Mouse (Mus musculus): Measurements from ENCODE around the gene Ranbp1. TPM values are rescaled to one million over a fixed set of nuclear protein-coding genes. Genes with fewer than 3 reads are reported as not detected.

Ranbp1 gene
- polyA plus RNA-seq, 1 experiment from 2014 or later, result 188 TPM

GRCm38 (mm10) chr16:18258221-18258620, 9.7 kb upstream of the Ranbp1 start, which contains the start of gene Gm49776:
Gm49776 (minus strand) TSS chr16:18258321.
- no peak for ATAC-seq (ENCODE audit: low read depth)
- Histone ChIP-seq H3K4me3 (ENCODE audit: low read depth, low read length) (no peak within 1 kb of the TSS), H3K4me2 (ENCODE audit: low read depth, low read length) (no peak within 1 kb of the TSS), H3K9ac (ENCODE audit: low read depth, low read length) (no peak within 1 kb of the TSS), H3K27ac (ENCODE audit: low read length) (no peak within 1 kb of the TSS), H3K9me3 (replicated peaks; ENCODE audit: control insufficient read depth, low read length) (no peaks in the 10 kb centered on the region), H3K36me3 (ENCODE audit: control insufficient read depth, insufficient read depth) (peaks cover 81% of the 10 kb centered on the region), H3K27me3 (ENCODE audit: control insufficient read depth, insufficient read depth, low read depth, low read length) (no peaks in the 10 kb centered on the region), H3K4me1 (ENCODE audit: control insufficient read depth, low read depth, low read length) (no peaks in the 10 kb centered on the region)
- WGBS (ENCODE audit: insufficient replicate concordance), result 81% methylated on average over 2 of the region's 2 CpGs

GRCm38 (mm10) chr16:18253866-18254265, 5.3 kb upstream of the Ranbp1 start:
- H3K27ac ChIP-seq (ENCODE audit: low read length), result no peak overlapping the region
- H3K27me3 ChIP-seq (ENCODE audit: control insufficient read depth, insufficient read depth, low read depth, low read length), result no peaks in the 10 kb centered on the region
- peaks cover 24% of the 10 kb centered on the region for H3K4me1 ChIP-seq (ENCODE audit: control insufficient read depth, low read depth, low read length)
- no peaks in the 10 kb centered on the region for H3K9me3 ChIP-seq (replicated peaks; ENCODE audit: control insufficient read depth, low read length)
- no peak overlapping the region for H3K9ac ChIP-seq (ENCODE audit: low read depth, low read length)
- ATAC-seq (ENCODE audit: low read depth), result no peak
- peaks cover 70% of the 10 kb centered on the region for H3K36me3 ChIP-seq (ENCODE audit: control insufficient read depth, insufficient read depth)
- H3K4me3 ChIP-seq (ENCODE audit: low read depth, low read length), result no peak overlapping the region
- H3K4me2 ChIP-seq (ENCODE audit: low read depth, low read length), result no peak overlapping the region
- WGBS (ENCODE audit: insufficient replicate concordance), result 74% methylated on average over 1 of the region's 1 CpGs

- H3K27ac ChIP-seq (ENCODE audit: low read length), result no peak overlapping the region
- ATAC-seq (ENCODE audit: low read depth), result no peak
- H3K27me3 ChIP-seq (ENCODE audit: control insufficient read depth, insufficient read depth, low read depth, low read length), result no peaks in the 10 kb centered on the region
- no peak overlapping the region for H3K9ac ChIP-seq (ENCODE audit: low read depth, low read length)
- 77% methylated on average over 6 of the region's 6 CpGs for WGBS (ENCODE audit: insufficient replicate concordance)
- no peak overlapping the region for H3K4me2 ChIP-seq (ENCODE audit: low read depth, low read length)
- H3K36me3 ChIP-seq (ENCODE audit: control insufficient read depth, insufficient read depth), result peaks cover 61% of the 10 kb centered on the region
- no peak overlapping the region for H3K4me3 ChIP-seq (ENCODE audit: low read depth, low read length)
- no peaks in the 10 kb centered on the region for H3K9me3 ChIP-seq (replicated peaks; ENCODE audit: control insufficient read depth, low read length)
- H3K4me1 ChIP-seq (ENCODE audit: control insufficient read depth, low read depth, low read length), result peaks cover 24% of the 10 kb centered on the region
These were observed 4.2 kb upstream of the Ranbp1 start for GRCm38 (mm10) chr16:18252736-18253135.

- Histone ChIP-seq H3K4me2 (ENCODE audit: low read depth, low read length) (peak overlapping the region; percentile 97), H3K9ac (ENCODE audit: low read depth, low read length) (peak overlapping the region; percentile 90), H3K4me3 (ENCODE audit: low read depth, low read length) (no peak overlapping the region), H3K27ac (ENCODE audit: low read length) (no peak overlapping the region), H3K27me3 (ENCODE audit: control insufficient read depth, insufficient read depth, low read depth, low read length) (no peaks in the 10 kb centered on the region), H3K9me3 (replicated peaks; ENCODE audit: control insufficient read depth, low read length) (no peaks in the 10 kb centered on the region), H3K4me1 (ENCODE audit: control insufficient read depth, low read depth, low read length) (peaks cover 32% of the 10 kb centered on the region), H3K36me3 (ENCODE audit: control insufficient read depth, insufficient read depth) (peaks cover 45% of the 10 kb centered on the region)
- 72% methylated on average over 10 of the region's 10 CpGs for WGBS (ENCODE audit: insufficient replicate concordance)
- no peak for ATAC-seq (ENCODE audit: low read depth)
These were observed 2.6 kb upstream of the Ranbp1 start for GRCm38 (mm10) chr16:18250828-18251790.

- Histone ChIP-seq H3K9me3 (replicated peaks; ENCODE audit: control insufficient read depth, low read length) (no peaks in the 10 kb centered on the region), H3K27ac (ENCODE audit: low read length) (no peak overlapping the region; the same call in 1 of the 2 replicates), H3K4me3 (ENCODE audit: low read depth, low read length) (peak overlapping the region; percentile 93), H3K36me3 (ENCODE audit: control insufficient read depth, insufficient read depth) (peaks cover 52% of the 10 kb centered on the region), H3K4me2 (ENCODE audit: low read depth, low read length) (peak overlapping the region; percentile 97), H3K4me1 (ENCODE audit: control insufficient read depth, low read depth, low read length) (peaks cover 32% of the 10 kb centered on the region), H3K9ac (ENCODE audit: low read depth, low read length) (peak overlapping the region; percentile 90), H3K27me3 (ENCODE audit: control insufficient read depth, insufficient read depth, low read depth, low read length) (no peaks in the 10 kb centered on the region)
- ATAC-seq (ENCODE audit: low read depth), result no peak
- WGBS (ENCODE audit: insufficient replicate concordance), result 55% methylated on average over 4 of the region's 4 CpGs
These were observed 1.7 kb upstream of the Ranbp1 start for GRCm38 (mm10) chr16:18250231-18250630.

- WGBS (ENCODE audit: insufficient replicate concordance), result 2% methylated on average over 27 of the region's 27 CpGs
- H3K4me2 ChIP-seq (ENCODE audit: low read depth, low read length), result peak overlapping the region; percentile 97
- H3K4me1 ChIP-seq (ENCODE audit: control insufficient read depth, low read depth, low read length), result peaks cover 32% of the 10 kb centered on the region
These were observed 934 bp upstream of the Ranbp1 start for GRCm38 (mm10) chr16:18249364-18249967.

GRCm38 (mm10) chr16:18247521-18248399, 772 bp downstream of the Ranbp1 start:
- Histone ChIP-seq H3K9me3 (replicated peaks; ENCODE audit: control insufficient read depth, low read length) (no peaks in the 10 kb centered on the region), H3K4me1 (ENCODE audit: control insufficient read depth, low read depth, low read length) (peaks cover 32% of the 10 kb centered on the region), H3K36me3 (ENCODE audit: control insufficient read depth, insufficient read depth) (peaks cover 48% of the 10 kb centered on the region), H3K4me2 (ENCODE audit: low read depth, low read length) (peak overlapping the region; percentile 97), H3K9ac (ENCODE audit: low read depth, low read length) (peak overlapping the region; percentile 88), H3K27ac (ENCODE audit: low read length) (peak overlapping the region; percentile 87), H3K4me3 (ENCODE audit: low read depth, low read length) (peak overlapping the region; percentile 93), H3K27me3 (ENCODE audit: control insufficient read depth, insufficient read depth, low read depth, low read length) (no peaks in the 10 kb centered on the region)
- no peak for ATAC-seq (ENCODE audit: low read depth)
- WGBS (ENCODE audit: insufficient replicate concordance), result under 1% methylated on average over 33 of the region's 33 CpGs

More at GRCm38 (mm10) chr16:18249364-18249967, 934 bp upstream of the Ranbp1 start:
- Histone ChIP-seq H3K9me3 (replicated peaks; ENCODE audit: control insufficient read depth, low read length) (no peaks in the 10 kb centered on the region), H3K27ac (ENCODE audit: low read length) (peak overlapping the region; percentile 90), H3K9ac (ENCODE audit: low read depth, low read length) (peak overlapping the region; percentile 90), H3K36me3 (ENCODE audit: control insufficient read depth, insufficient read depth) (peaks cover 52% of the 10 kb centered on the region), H3K27me3 (ENCODE audit: control insufficient read depth, insufficient read depth, low read depth, low read length) (no peaks in the 10 kb centered on the region), H3K4me3 (ENCODE audit: low read depth, low read length) (peak overlapping the region; percentile 93)
- peak; percentile 5; the same call in 1 of the 2 replicates for ATAC-seq (ENCODE audit: low read depth)

GRCm38 (mm10) chr16:18241581-18241980, 7.0 kb downstream of the Ranbp1 start:
- H3K4me3 ChIP-seq (ENCODE audit: low read depth, low read length), result no peak overlapping the region
- no peak overlapping the region for H3K4me2 ChIP-seq (ENCODE audit: low read depth, low read length)
- H3K4me1 ChIP-seq (ENCODE audit: control insufficient read depth, low read depth, low read length), result peaks cover 1% of the 10 kb centered on the region
- no peaks in the 10 kb centered on the region for H3K9me3 ChIP-seq (replicated peaks; ENCODE audit: control insufficient read depth, low read length)
- H3K27me3 ChIP-seq (ENCODE audit: control insufficient read depth, insufficient read depth, low read depth, low read length), result no peaks in the 10 kb centered on the region
- 79% methylated on average over 10 of the region's 10 CpGs for WGBS (ENCODE audit: insufficient replicate concordance)
- H3K9ac ChIP-seq (ENCODE audit: low read depth, low read length), result no peak overlapping the region
- no peak overlapping the region for H3K27ac ChIP-seq (ENCODE audit: low read length)
- peaks cover 64% of the 10 kb centered on the region for H3K36me3 ChIP-seq (ENCODE audit: control insufficient read depth, insufficient read depth)
- ATAC-seq (ENCODE audit: low read depth), result no peak

Data from liver, embryonic 16.5 days (tissue).